In genomic region chr3:157492043-157492442, GRCm38 (mm10) we compare ENCODE assay signal across 12 mouse cellular contexts.
"Had no signal": no experiment of that assay in that cellular context is flagged by ENCODE, and none has a peak within 500 bp of the region (broad histone marks: within the 10 kb centered on the region; RNA-seq: fewer than 3 reads in every experiment).

No protein-coding gene starts in this region.

- H3K27ac ChIP-seq: limb, embryonic 13.5 days; liver, embryonic 14.5 days; midbrain, embryonic 15.5 days; neural tube, embryonic 13.5 days had no signal

- H3K9ac ChIP-seq: limb, embryonic 13.5 days; liver, embryonic 14.5 days; midbrain, embryonic 15.5 days; neural tube, embryonic 13.5 days had no signal

- H3K4me1 ChIP-seq: limb, embryonic 13.5 days; midbrain, embryonic 15.5 days; neural tube, embryonic 13.5 days had no signal

- H3K36me3 ChIP-seq: limb, embryonic 13.5 days; midbrain, embryonic 15.5 days; neural tube, embryonic 13.5 days had no signal

- H3K27me3 ChIP-seq: limb, embryonic 13.5 days; midbrain, embryonic 15.5 days; neural tube, embryonic 13.5 days had no signal

- ATAC-seq: midbrain, embryonic 15.5 days had no signal

- DNase-seq: kidney, adult 11 months; kidney, postnatal 10 days; kidney, postnatal 4 days; left cerebral cortex, postnatal 4 days; lung, adult 18-20 months; right cerebral cortex, adult 18-20 months; right cerebral cortex, postnatal 25 days; thymus, postnatal 4 days had no signal

- H3K4me2 ChIP-seq: limb, embryonic 13.5 days; midbrain, embryonic 15.5 days; neural tube, embryonic 13.5 days had no signal

- H3K4me3 ChIP-seq: limb, embryonic 13.5 days; midbrain, embryonic 15.5 days; neural tube, embryonic 13.5 days had no signal

- H3K9me3 ChIP-seq: limb, embryonic 13.5 days; midbrain, embryonic 15.5 days; neural tube, embryonic 13.5 days had no signal
